ENCODE assay signal across 24 mouse cellular contexts in the genomic region with DNA sequence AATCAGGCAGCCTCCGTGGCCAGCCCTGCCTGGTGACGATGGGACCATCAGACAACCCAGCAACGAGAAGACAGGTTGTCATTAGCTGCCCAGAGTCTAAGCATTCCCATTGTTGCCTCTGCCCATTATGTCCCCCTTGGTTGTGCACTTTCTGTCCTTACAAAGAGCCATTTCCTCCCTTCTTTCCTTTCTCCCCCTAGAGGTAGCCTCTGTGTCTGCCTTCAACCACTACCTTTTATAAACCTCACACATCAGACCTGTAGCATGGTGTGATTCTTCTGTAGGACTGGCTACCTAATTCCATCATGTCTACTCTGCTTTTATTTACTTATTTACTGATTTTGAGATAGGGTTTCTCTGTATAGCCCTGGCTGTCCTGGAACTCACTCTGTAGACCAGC. TPM values are rescaled to one million over a fixed set of nuclear protein-coding genes. Genes with fewer than 3 reads are reported as not detected.
A peak's percentile ranks its signal among the peaks of the same experiment; 100 is the strongest.
DNase-seq lines count a peak whose midpoint lies in the region; ATAC-seq and TF ChIP-seq lines count a peak whose summit lies in the region.
"Had no signal": no experiment of that assay in that cellular context is flagged by ENCODE, and none has a peak within 500 bp of the region (broad histone marks: within the 10 kb centered on the region; RNA-seq: fewer than 3 reads in every experiment).

No protein-coding gene starts in this region.

- 47% methylated on average over 3 of the region's 3 CpGs for WGBS in liver, postnatal 0 days (ENCODE audit: insufficient replicate concordance)
- WGBS in liver, embryonic 11.5 days: 50% methylated on average over 3 of the region's 3 CpGs

- TF ChIP-seq EP300 in liver, postnatal 0 days (IDR thresholded peaks at IDR 0.05; ENCODE audit: low read depth): no peak

- H3K9ac ChIP-seq in liver, postnatal 0 days (replicated peaks): no peak overlapping the region
- no peak overlapping the region for H3K9ac ChIP-seq in liver, embryonic 11.5 days (ENCODE audit: low read depth, low read length)
- H3K9ac ChIP-seq: embryonic facial prominence, embryonic 12.5 days; heart, embryonic 12.5 days; hindbrain, embryonic 15.5 days; lung, embryonic 15.5 days; neural tube, embryonic 12.5 days had no signal

- no peak overlapping the region for H3K4me3 ChIP-seq in liver, postnatal 0 days (ENCODE audit: low read depth, low read length)
- no peak overlapping the region for H3K4me3 ChIP-seq in liver, embryonic 11.5 days (ENCODE audit: low read depth, low read length)
- H3K4me3 ChIP-seq: embryonic facial prominence, embryonic 12.5 days; erythroblast, embryonic 14.5 days; heart, embryonic 12.5 days; hindbrain, embryonic 15.5 days; lung, embryonic 15.5 days; midbrain, embryonic 10.5 days; neural tube, embryonic 12.5 days had no signal

- TF ChIP-seq CTCF in liver, postnatal 0 days (IDR thresholded peaks at IDR 0.05; ENCODE audit: low read depth): peak; percentile 33

- no peaks in the 10 kb centered on the region for H3K27me3 ChIP-seq in liver, postnatal 0 days (ENCODE audit: insufficient read depth, low read length)
- H3K27me3 ChIP-seq in liver, embryonic 11.5 days (replicated peaks; ENCODE audit: control insufficient read depth, insufficient read depth, low read length): no peaks in the 10 kb centered on the region
- H3K27me3 ChIP-seq: embryonic facial prominence, embryonic 12.5 days; heart, embryonic 12.5 days; hindbrain, embryonic 15.5 days; lung, embryonic 15.5 days; neural tube, embryonic 12.5 days had no signal

- no peaks in the 10 kb centered on the region for H3K36me3 ChIP-seq in liver, postnatal 0 days (replicated peaks; ENCODE audit: insufficient read depth, low read length)
- no peaks in the 10 kb centered on the region for H3K36me3 ChIP-seq in liver, embryonic 11.5 days (ENCODE audit: control insufficient read depth, insufficient read depth, low read length)
- H3K36me3 ChIP-seq: embryonic facial prominence, embryonic 12.5 days; heart, embryonic 12.5 days; hindbrain, embryonic 15.5 days; neural tube, embryonic 12.5 days had no signal

- H3K4me2 ChIP-seq in liver, postnatal 0 days (ENCODE audit: low read depth, low read length): no peak overlapping the region
- no peak overlapping the region for H3K4me2 ChIP-seq in liver, embryonic 11.5 days
- H3K4me2 ChIP-seq: embryonic facial prominence, embryonic 12.5 days; heart, embryonic 12.5 days; hindbrain, embryonic 15.5 days; lung, embryonic 15.5 days; neural tube, embryonic 12.5 days had no signal

- H3K9me3 ChIP-seq in liver, postnatal 0 days (ENCODE audit: low read length): no peaks in the 10 kb centered on the region
- no peaks in the 10 kb centered on the region for H3K9me3 ChIP-seq in liver, embryonic 11.5 days (ENCODE audit: control insufficient read depth, low read length)
- H3K9me3 ChIP-seq: embryonic facial prominence, embryonic 12.5 days; heart, embryonic 12.5 days; hindbrain, embryonic 15.5 days; lung, embryonic 15.5 days; midbrain, embryonic 10.5 days; neural tube, embryonic 12.5 days had no signal

- no peak overlapping the region for H3K27ac ChIP-seq in liver, postnatal 0 days (ENCODE audit: low read depth)
- H3K27ac ChIP-seq in liver, embryonic 11.5 days (ENCODE audit: low read depth, low read length): no peak overlapping the region
- H3K27ac ChIP-seq: embryonic facial prominence, embryonic 12.5 days; hindbrain, embryonic 15.5 days; lung, embryonic 15.5 days; midbrain, embryonic 10.5 days; neural tube, embryonic 12.5 days had no signal

- H3K4me1 ChIP-seq in liver, postnatal 0 days (ENCODE audit: insufficient read depth): no peaks in the 10 kb centered on the region
- no peaks in the 10 kb centered on the region for H3K4me1 ChIP-seq in liver, embryonic 11.5 days (replicated peaks; ENCODE audit: control insufficient read depth, insufficient read depth, low read length)
- H3K4me1 ChIP-seq: embryonic facial prominence, embryonic 12.5 days; heart, embryonic 12.5 days; hindbrain, embryonic 15.5 days; lung, embryonic 15.5 days; midbrain, embryonic 10.5 days; neural tube, embryonic 12.5 days had no signal

- no peak for ATAC-seq in liver, postnatal 0 days
- no peak for ATAC-seq in liver, embryonic 11.5 days (replicated peaks; ENCODE audit: low FRiP score)
- peak; percentile 65 for ATAC-seq in granulocyte monocyte progenitor cell, adult 5-6 weeks (replicated peaks; ENCODE audit: poor library complexity, severe bottlenecking)
- ATAC-seq in monocyte, adult 5-6 weeks (replicated peaks; ENCODE audit: insufficient number of reproducible peaks, low FRiP score, low TSS enrichment, poor library complexity, severe bottlenecking): peak; percentile 27; the same call in 1 of the 2 replicates
- ATAC-seq: forebrain, embryonic 14.5 days had no signal

- peak; percentile 25 for DNase-seq in heart, adult 11 months
- DNase-seq in heart, adult 18-20 months: no peak
- DNase-seq in liver, postnatal 0 days: no peak
- DNase-seq in liver, embryonic 11.5 days (ENCODE audit: low spot score): no peak
- no peak for DNase-seq in B cell, adult 2 months
- no peak for DNase-seq in frontal cortex, adult 2 months (ENCODE audit: extremely low spot score in 1 of 2, low spot score in 1 of 2)
- DNase-seq: adrenal gland, postnatal 14 days; cerebellum, adult 9-11 months; gastrocnemius, postnatal 25 days; heart, postnatal 36 days; kidney, adult 11 months; kidney, postnatal 10 days; left cerebral cortex, postnatal 4 days; thymus, postnatal 4 days had no signal

RNA-seq across cellular contexts. Expression of a gene that starts 11.4 kb away (rescaled TPM):
- total RNA-seq in heart, adult 18-20 months (2021): 10 to 100 TPM; 46.1 to 48.5 TPM
- polyA plus RNA-seq in liver, postnatal 0 days (2015; fragmentation: Nextera tagmentation; extraction: Ambion mirVana): 95.6 and 99.6 TPM in 2 replicates
- 187 TPM in 2 replicates for polyA plus RNA-seq in liver, embryonic 11.5 days (2014; fragmentation: Nextera tagmentation; extraction: Ambion mirVana)
- total RNA-seq in granulocyte monocyte progenitor cell, adult 5-6 weeks (2014; fragmentation: Nextera tagmentation): 117 and 123 TPM in 2 replicates
- 86.2 and 87.3 TPM in 2 replicates for total RNA-seq in granulocyte monocyte progenitor cell, adult 5-6 weeks (2017)
- total RNA-seq in monocyte, adult 5-6 weeks (2017): 44.9 to 89.5 TPM (median 54.6 TPM) in 3 replicates
- 88.0 and 96.1 TPM in 2 replicates for polyA plus RNA-seq in frontal cortex, adult 2 months (2012; rRNA removed)

RNA-seq across cellular contexts. Expression of a gene that starts 23.9 kb away (rescaled TPM):
- total RNA-seq in heart, adult 18-20 months (2021): 10 to 100 TPM; 14.7 to 14.9 TPM
- 0.88 and 1.4 TPM in 2 replicates for polyA plus RNA-seq in liver, postnatal 0 days (2015; fragmentation: Nextera tagmentation; extraction: Ambion mirVana)
- polyA plus RNA-seq in liver, embryonic 11.5 days (2014; fragmentation: Nextera tagmentation; extraction: Ambion mirVana): 7.7 and 9.1 TPM in 2 replicates
- 12.2 and 35.5 TPM in 2 replicates for total RNA-seq in granulocyte monocyte progenitor cell, adult 5-6 weeks (2014; fragmentation: Nextera tagmentation)
- 29.3 and 31.4 TPM in 2 replicates for total RNA-seq in granulocyte monocyte progenitor cell, adult 5-6 weeks (2017)
- total RNA-seq in monocyte, adult 5-6 weeks (2017): 67.8 to 132 TPM (median 89.1 TPM) in 3 replicates
- 104 and 105 TPM in 2 replicates for polyA plus RNA-seq in frontal cortex, adult 2 months (2012; rRNA removed)

Comparison
In these comparisons a context has a peak if more than half of its experiments do, and no peak if none do; other contexts are left out.
1. ATAC-seq: peak in granulocyte monocyte progenitor cell, adult 5-6 weeks (single experiment) and monocyte, adult 5-6 weeks (single experiment); none in liver, postnatal 0 days (single experiment) and liver, embryonic 11.5 days (single experiment).